Mouse (Mus musculus): ENCODE results near the gene Ttll10. TPM values are rescaled to one million over a fixed set of nuclear protein-coding genes. Genes with fewer than 3 reads are reported as not detected.

The Ttll10 gene
- polyA plus RNA-seq, 1 experiment: 3.5 TPM

- peak overlapping the region; percentile 14; the same call in 1 of the 2 replicates for H3K27ac ChIP-seq (ENCODE audit: control insufficient read depth, insufficient read depth, low read length)
- 93% methylated on average over 9 of the region's 9 CpGs for WGBS
- H3K4me3 ChIP-seq (ENCODE audit: control insufficient read depth, insufficient read depth, low read length): peak overlapping the region; percentile 11; the same call in 1 of the 2 replicates
- H3K27me3 ChIP-seq (ENCODE audit: control insufficient read depth, insufficient read depth, low read length): no peaks in the 10 kb centered on the region
- TF ChIP-seq POLR2A (IDR thresholded peaks at IDR 0.05; ENCODE audit: control insufficient read depth, extremely low read depth, insufficient read depth, low read length, poor library complexity) (no peak), CTCF (IDR thresholded peaks at IDR 0.05; ENCODE audit: borderline replicate concordance, control insufficient read depth, extremely low read depth, insufficient read depth, low read length, poor library complexity) (no peak)
- DNase-seq: no peak
- H3K36me3 ChIP-seq (ENCODE audit: control insufficient read depth, insufficient read depth, low read length): no peaks in the 10 kb centered on the region
- H3K4me1 ChIP-seq (replicated peaks; ENCODE audit: control insufficient read depth, insufficient read depth, low read length): peaks cover 1% of the 10 kb centered on the region
Observed at GRCm38 (mm10) chr4:156058826-156059225, 388 bp downstream of the Ttll10 start.

DNA sequence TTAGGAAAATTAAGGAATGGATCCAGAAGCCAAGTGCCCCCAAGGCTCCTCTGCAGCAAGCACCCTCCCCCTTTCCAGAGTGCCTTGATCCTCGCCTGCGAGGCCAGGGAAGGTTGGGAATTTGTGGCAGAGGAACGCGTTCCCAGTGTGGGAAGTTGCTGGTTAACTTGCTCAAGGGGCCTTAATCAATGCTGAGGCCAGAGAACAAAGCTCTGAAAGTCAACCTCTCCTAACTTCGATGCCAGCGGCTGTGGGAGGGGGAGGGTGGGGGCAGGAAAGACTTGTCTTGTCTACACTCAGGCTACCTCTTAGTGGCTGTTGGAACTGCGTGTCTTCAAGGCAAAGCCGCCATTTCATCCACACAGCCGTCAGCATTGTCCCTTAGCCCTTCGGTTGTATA is 1.5 kb downstream of the Ttll10 start:
- H3K36me3 ChIP-seq (ENCODE audit: control insufficient read depth, insufficient read depth, low read length): no peaks in the 10 kb centered on the region
- no peak for DNase-seq
- no peak overlapping the region for H3K27ac ChIP-seq (ENCODE audit: control insufficient read depth, insufficient read depth, low read length)
- TF ChIP-seq POLR2A (IDR thresholded peaks at IDR 0.05; ENCODE audit: control insufficient read depth, extremely low read depth, insufficient read depth, low read length, poor library complexity): no peak
- no peak for TF ChIP-seq CTCF (IDR thresholded peaks at IDR 0.05; ENCODE audit: borderline replicate concordance, control insufficient read depth, extremely low read depth, insufficient read depth, low read length, poor library complexity)
- no peak overlapping the region for H3K4me3 ChIP-seq (ENCODE audit: control insufficient read depth, insufficient read depth, low read length)
- no peaks in the 10 kb centered on the region; the same call in 1 of the 2 replicates for H3K4me1 ChIP-seq (replicated peaks; ENCODE audit: control insufficient read depth, insufficient read depth, low read length)
- WGBS: 93% methylated on average over 10 of the region's 10 CpGs
- H3K27me3 ChIP-seq (ENCODE audit: control insufficient read depth, insufficient read depth, low read length): no peaks in the 10 kb centered on the region

DNA sequence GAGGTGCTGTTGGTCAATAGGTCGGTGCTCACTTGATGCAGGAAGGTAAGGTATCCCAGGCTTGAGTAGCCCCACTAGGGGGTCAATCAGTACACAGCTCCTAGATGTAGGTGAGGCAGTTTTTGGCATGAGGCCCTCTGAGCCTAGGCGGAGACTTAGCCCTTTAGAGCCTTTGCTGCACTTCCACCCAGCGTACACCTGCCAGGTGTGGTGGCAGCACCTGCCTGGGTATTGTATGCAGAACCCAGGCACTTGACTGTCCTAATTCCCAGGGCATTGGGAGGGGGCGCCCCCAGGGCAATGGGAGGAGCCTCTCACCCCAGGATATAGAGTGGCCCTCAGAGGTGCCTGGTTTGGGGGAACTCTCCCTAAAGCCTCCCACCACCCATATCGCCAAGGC is 4.0 kb downstream of the Ttll10 start:
- Histone ChIP-seq H3K27me3 (ENCODE audit: control insufficient read depth, insufficient read depth, low read length) (no peaks in the 10 kb centered on the region), H3K36me3 (ENCODE audit: control insufficient read depth, insufficient read depth, low read length) (no peaks in the 10 kb centered on the region), H3K4me3 (ENCODE audit: control insufficient read depth, insufficient read depth, low read length) (no peak overlapping the region), H3K27ac (ENCODE audit: control insufficient read depth, insufficient read depth, low read length) (no peak overlapping the region), H3K4me1 (replicated peaks; ENCODE audit: control insufficient read depth, insufficient read depth, low read length) (no peaks in the 10 kb centered on the region; the same call in 1 of the 2 replicates)
- DNase-seq: no peak
- TF ChIP-seq CTCF (IDR thresholded peaks at IDR 0.05; ENCODE audit: borderline replicate concordance, control insufficient read depth, extremely low read depth, insufficient read depth, low read length, poor library complexity): no peak
- no peak for TF ChIP-seq POLR2A (IDR thresholded peaks at IDR 0.05; ENCODE audit: control insufficient read depth, extremely low read depth, insufficient read depth, low read length, poor library complexity)
- WGBS: 95% methylated on average over 5 of the region's 5 CpGs

DNA sequence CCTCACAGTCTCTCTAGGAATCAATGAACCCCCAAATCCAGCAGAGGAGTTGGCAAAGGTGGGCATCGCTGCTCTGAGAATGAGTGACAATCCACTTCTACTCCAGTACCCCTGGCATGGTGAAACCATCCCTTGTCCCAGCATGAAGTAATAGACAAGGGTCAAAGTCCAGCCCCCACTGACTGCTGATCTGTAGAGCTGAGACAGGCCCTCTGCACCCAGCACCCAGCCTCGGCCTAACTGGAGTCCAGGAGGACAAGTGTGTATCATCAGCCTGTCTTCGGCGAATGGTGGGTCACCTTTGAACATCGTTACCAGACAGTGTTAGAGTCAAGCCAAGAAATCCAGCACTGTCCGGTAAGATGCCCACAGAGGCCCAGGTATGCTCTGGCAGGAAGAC is 4.6 kb downstream of the Ttll10 start:
- DNase-seq: no peak
- no peaks in the 10 kb centered on the region for H3K4me1 ChIP-seq (replicated peaks; ENCODE audit: control insufficient read depth, insufficient read depth, low read length)
- no peak for TF ChIP-seq POLR2A (IDR thresholded peaks at IDR 0.05; ENCODE audit: control insufficient read depth, extremely low read depth, insufficient read depth, low read length, poor library complexity)
- no peak for TF ChIP-seq CTCF (IDR thresholded peaks at IDR 0.05; ENCODE audit: borderline replicate concordance, control insufficient read depth, extremely low read depth, insufficient read depth, low read length, poor library complexity)
- H3K27me3 ChIP-seq (ENCODE audit: control insufficient read depth, insufficient read depth, low read length): no peaks in the 10 kb centered on the region
- no peak overlapping the region for H3K27ac ChIP-seq (ENCODE audit: control insufficient read depth, insufficient read depth, low read length)
- H3K36me3 ChIP-seq (ENCODE audit: control insufficient read depth, insufficient read depth, low read length): no peaks in the 10 kb centered on the region
- H3K4me3 ChIP-seq (ENCODE audit: control insufficient read depth, insufficient read depth, low read length): no peak overlapping the region
- 94% methylated on average over 6 of the region's 6 CpGs for WGBS

DNA sequence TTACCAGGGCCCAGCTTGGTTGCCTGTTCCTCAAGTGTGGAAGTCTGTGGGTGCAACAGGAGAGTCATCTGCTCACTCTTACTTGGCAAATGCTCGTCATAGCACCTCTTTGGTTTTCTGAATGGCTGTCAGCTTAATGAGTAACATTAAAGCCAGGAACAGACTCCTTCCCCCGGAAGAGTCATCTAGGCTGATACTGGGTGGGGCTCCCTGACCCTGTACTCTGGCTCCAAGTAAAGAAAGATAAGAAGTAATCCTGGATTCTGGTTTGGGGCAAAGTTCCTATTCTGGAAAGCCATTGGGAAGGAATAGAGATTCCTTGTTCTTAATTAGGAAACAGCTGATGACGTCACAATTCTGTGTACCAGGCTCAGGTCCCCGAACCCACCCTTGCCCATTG is 5.1 kb downstream of the Ttll10 start:
- no peak for TF ChIP-seq CTCF (IDR thresholded peaks at IDR 0.05; ENCODE audit: borderline replicate concordance, control insufficient read depth, extremely low read depth, insufficient read depth, low read length, poor library complexity)
- TF ChIP-seq POLR2A (IDR thresholded peaks at IDR 0.05; ENCODE audit: control insufficient read depth, extremely low read depth, insufficient read depth, low read length, poor library complexity): no peak
- H3K27ac ChIP-seq (ENCODE audit: control insufficient read depth, insufficient read depth, low read length): no peak overlapping the region
- no peaks in the 10 kb centered on the region for H3K4me1 ChIP-seq (replicated peaks; ENCODE audit: control insufficient read depth, insufficient read depth, low read length)
- H3K36me3 ChIP-seq (ENCODE audit: control insufficient read depth, insufficient read depth, low read length): no peaks in the 10 kb centered on the region
- no peak for DNase-seq
- 93% methylated on average over 4 of the region's 4 CpGs for WGBS
- H3K27me3 ChIP-seq (ENCODE audit: control insufficient read depth, insufficient read depth, low read length): no peaks in the 10 kb centered on the region
- H3K4me3 ChIP-seq (ENCODE audit: control insufficient read depth, insufficient read depth, low read length): no peak overlapping the region

- no peak overlapping the region for H3K27ac ChIP-seq (ENCODE audit: control insufficient read depth, insufficient read depth, low read length)
- H3K4me1 ChIP-seq (replicated peaks; ENCODE audit: control insufficient read depth, insufficient read depth, low read length): no peaks in the 10 kb centered on the region
- WGBS: 95% methylated on average over 4 of the region's 4 CpGs
- H3K4me3 ChIP-seq (ENCODE audit: control insufficient read depth, insufficient read depth, low read length): no peak overlapping the region
- H3K27me3 ChIP-seq (ENCODE audit: control insufficient read depth, insufficient read depth, low read length): no peaks in the 10 kb centered on the region
- TF ChIP-seq POLR2A (IDR thresholded peaks at IDR 0.05; ENCODE audit: control insufficient read depth, extremely low read depth, insufficient read depth, low read length, poor library complexity): no peak
- no peak for TF ChIP-seq CTCF (IDR thresholded peaks at IDR 0.05; ENCODE audit: borderline replicate concordance, control insufficient read depth, extremely low read depth, insufficient read depth, low read length, poor library complexity)
- no peak for DNase-seq
- no peaks in the 10 kb centered on the region for H3K36me3 ChIP-seq (ENCODE audit: control insufficient read depth, insufficient read depth, low read length)
Observed at GRCm38 (mm10) chr4:156053113-156053512, 6.1 kb downstream of the Ttll10 start.

DNA sequence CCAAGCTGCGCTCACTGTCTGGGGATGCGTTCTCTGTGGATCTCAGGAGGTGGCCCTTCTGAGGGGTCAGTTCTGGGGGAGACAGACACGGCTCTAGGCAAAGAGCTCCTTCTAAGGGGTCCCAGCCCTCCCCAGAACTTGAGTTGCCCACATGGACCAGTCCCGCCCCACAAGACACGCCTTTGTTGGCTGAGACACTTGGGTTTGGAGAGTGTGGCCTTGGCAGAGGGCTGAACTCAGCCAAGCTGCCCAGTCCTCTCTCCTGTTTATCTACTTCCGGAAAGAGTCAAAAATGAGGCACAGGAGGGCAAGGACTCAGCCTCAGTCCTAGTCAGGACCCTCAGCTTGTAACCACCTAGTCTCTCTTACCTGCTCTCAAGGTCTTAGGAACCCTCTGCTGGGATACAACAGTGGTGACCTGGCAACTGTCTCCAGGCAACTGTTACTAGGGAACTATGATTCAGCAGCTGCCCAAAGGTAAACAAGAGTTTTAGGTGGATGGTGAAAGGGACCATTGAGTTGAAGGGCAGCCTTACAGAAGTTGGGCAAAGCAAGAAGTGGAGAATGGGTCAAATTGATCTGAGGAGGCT is 8.7 kb downstream of the Ttll10 start:
- WGBS: 90% methylated on average over 6 of the region's 6 CpGs
- no peak for TF ChIP-seq CTCF (IDR thresholded peaks at IDR 0.05; ENCODE audit: borderline replicate concordance, control insufficient read depth, extremely low read depth, insufficient read depth, low read length, poor library complexity)
- no peak for TF ChIP-seq POLR2A (IDR thresholded peaks at IDR 0.05; ENCODE audit: control insufficient read depth, extremely low read depth, insufficient read depth, low read length, poor library complexity)
- no peaks in the 10 kb centered on the region for H3K4me1 ChIP-seq (replicated peaks; ENCODE audit: control insufficient read depth, insufficient read depth, low read length)
- DNase-seq: no peak
- no peaks in the 10 kb centered on the region for H3K27me3 ChIP-seq (ENCODE audit: control insufficient read depth, insufficient read depth, low read length)
- H3K27ac ChIP-seq (ENCODE audit: control insufficient read depth, insufficient read depth, low read length): no peak overlapping the region
- no peak overlapping the region for H3K4me3 ChIP-seq (ENCODE audit: control insufficient read depth, insufficient read depth, low read length)
- no peaks in the 10 kb centered on the region for H3K36me3 ChIP-seq (ENCODE audit: control insufficient read depth, insufficient read depth, low read length)

All from thymus, adult 2 months (tissue).